Mouse (Mus musculus): Measurements from ENCODE around the gene Ccdc93. TPM values are rescaled to one million over a fixed set of nuclear protein-coding genes. Genes with fewer than 3 reads are reported as not detected.

Gene Ccdc93
- total RNA-seq, 4 experiments from 2014 or later = 12.9 to 16.1 (median 14.4) TPM

GRCm38 (mm10) chr1:121447216-121447615, 16.4 kb downstream of the Ccdc93 start:
- no peak for DNase-seq (ENCODE audit: low spot score)

DNA sequence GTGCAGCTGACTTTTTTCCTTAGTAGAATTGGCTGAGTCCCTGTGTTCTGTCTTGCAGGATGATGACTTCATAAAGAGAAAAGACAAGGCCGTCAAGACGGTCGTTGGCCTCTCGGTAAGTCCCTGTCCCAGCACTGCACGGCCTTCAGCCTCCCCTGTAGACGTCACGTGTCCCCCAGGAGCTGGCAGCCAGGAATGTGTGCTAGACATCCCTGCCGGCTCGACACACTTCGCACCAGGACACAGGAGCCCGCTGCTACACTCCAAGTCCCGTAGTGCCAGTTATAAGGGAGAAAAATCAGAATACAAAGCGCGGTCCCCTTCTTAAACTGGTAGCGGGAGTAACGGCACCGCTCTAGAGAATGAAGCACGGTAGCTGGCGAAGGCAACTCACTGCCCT, 17.3 kb downstream of the Ccdc93 start:
- DNase-seq (ENCODE audit: low spot score) = no peak

DNA sequence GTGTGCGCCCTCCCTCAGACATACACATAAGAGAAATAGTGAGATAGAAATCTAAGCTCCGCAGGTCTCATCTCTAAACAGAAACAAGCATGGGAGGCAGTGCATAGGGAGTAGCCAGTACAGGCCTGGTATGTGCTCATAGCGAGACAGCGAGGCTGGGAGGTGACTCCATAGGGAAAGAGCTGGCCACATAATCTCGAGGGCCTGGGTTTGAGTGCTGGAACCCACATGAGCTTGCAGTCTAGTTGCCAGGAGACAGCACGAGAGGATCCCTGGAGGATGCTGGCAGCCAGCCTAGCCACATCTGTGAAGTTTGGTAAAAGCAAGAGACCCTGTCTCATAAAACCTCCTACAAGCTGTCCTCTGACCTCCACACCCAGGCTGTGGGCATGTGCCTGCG, 20.2 kb downstream of the Ccdc93 start:
- no peak for DNase-seq (ENCODE audit: low spot score)

- no peak for DNase-seq (ENCODE audit: low spot score)
Measured at GRCm38 (mm10) chr1:121452498-121452897, 21.6 kb downstream of the Ccdc93 start.

GRCm38 (mm10) chr1:121453053-121453452, 22.2 kb downstream of the Ccdc93 start:
- DNase-seq (ENCODE audit: low spot score) = no peak

DNA sequence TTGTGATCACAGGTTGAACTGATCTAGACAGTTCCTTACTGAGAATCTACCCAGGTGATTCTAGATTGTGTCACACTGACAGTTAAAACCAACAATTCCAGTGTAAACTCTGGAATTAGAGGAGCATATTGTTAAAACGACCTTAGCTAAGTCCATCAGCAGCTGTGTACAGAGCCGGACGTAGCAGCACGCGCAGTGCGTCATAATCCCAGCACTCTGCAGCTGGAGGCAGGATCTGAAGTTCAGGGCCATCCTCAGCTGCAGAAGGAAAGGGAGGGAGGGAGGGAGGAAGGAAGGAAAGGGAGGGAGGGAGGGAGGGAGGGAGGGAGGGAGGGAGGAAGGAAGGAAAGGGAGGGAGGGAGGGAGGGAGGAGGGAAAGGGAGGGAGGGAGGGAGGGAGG, 24.1 kb downstream of the Ccdc93 start:
- DNase-seq (ENCODE audit: low spot score) = no peak

GRCm38 (mm10) chr1:121460077-121460476, 29.2 kb downstream of the Ccdc93 start:
- no peak for DNase-seq (ENCODE audit: low spot score)

DNA sequence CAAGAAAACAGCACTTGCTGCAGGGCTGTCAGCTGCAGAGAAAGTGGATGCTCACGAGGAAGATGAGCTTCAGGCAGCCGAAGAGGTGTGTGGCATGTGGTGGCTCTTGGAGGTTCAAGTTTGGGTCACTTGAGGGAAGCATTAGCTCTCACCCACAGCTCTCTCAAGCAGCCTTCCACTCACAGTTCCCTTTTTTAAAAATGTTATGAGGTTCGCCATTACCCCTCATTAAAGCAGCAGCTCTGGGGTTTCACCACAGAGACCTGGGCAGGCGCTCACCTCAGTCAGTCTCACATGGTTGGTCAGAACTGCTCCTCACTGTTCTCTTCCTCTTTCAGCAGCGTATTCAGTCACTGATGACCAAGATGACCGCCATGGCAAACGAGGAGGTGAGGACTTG, 31.0 kb downstream of the Ccdc93 start:
- DNase-seq (ENCODE audit: low spot score) = no peak

- no peak for DNase-seq (ENCODE audit: low spot score)
Measured at GRCm38 (mm10) chr1:121462643-121463042, 31.8 kb downstream of the Ccdc93 start.

GRCm38 (mm10) chr1:121463806-121464205, 33.0 kb downstream of the Ccdc93 start:
- no peak for DNase-seq (ENCODE audit: low spot score)

- no peak for DNase-seq (ENCODE audit: low spot score)
Measured at GRCm38 (mm10) chr1:121466276-121466675, 35.4 kb downstream of the Ccdc93 start.

DNA sequence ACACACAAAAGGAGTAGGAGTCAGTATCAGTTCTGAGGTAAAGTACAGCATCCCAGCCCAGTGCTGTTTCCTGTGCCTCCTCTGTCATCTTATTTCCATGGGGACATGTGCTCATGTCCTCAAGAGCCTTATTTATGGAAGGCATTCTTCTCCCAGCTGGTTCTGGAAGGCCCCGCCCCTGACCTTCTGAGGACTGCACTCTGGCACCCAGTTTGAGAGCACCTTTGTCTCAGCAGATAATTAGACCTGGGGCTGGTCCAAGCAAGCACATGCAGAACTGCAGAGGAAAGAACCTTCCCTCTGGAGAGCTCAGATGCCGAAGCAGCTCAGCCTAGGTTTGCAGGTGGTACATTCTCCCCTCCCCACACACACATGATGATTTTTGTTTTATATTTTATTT, 37.4 kb downstream of the Ccdc93 start:
- DNase-seq (ENCODE audit: low spot score) = no peak

GRCm38 (mm10) chr1:121471503-121471902, 40.7 kb downstream of the Ccdc93 start:
- no peak for DNase-seq (ENCODE audit: low spot score)

- no peak for DNase-seq (ENCODE audit: low spot score)
Measured at GRCm38 (mm10) chr1:121477716-121478115, 46.9 kb downstream of the Ccdc93 start.

GRCm38 (mm10) chr1:121478284-121478980, 47.6 kb downstream of the Ccdc93 start:
- DNase-seq (ENCODE audit: low spot score) = no peak

GRCm38 (mm10) chr1:121479403-121479802, 48.6 kb downstream of the Ccdc93 start:
- no peak for DNase-seq (ENCODE audit: low spot score)

DNA sequence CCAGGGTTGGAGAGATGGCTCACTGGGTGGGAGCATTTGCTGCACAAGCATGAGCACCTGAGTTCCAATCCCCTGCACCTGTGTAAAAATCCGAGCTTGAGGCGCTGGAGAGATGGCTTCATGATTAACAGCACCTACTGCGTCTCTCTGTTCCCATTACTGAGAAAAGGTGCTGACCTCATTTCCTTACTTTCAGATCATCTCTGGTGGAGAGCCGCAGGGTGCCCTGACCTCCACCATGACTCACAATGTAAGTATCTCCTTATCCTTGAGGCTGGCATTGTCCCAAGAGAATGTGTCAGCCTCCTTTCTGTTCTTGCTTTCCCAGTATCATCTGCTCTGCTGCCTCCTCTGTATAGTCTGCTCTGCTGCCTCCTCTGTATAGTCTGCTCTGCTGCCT, 52.2 kb downstream of the Ccdc93 start:
- DNase-seq (ENCODE audit: low spot score) = no peak

GRCm38 (mm10) chr1:121486803-121487202, 56.0 kb downstream of the Ccdc93 start:
- no peak for DNase-seq (ENCODE audit: low spot score)

DNA sequence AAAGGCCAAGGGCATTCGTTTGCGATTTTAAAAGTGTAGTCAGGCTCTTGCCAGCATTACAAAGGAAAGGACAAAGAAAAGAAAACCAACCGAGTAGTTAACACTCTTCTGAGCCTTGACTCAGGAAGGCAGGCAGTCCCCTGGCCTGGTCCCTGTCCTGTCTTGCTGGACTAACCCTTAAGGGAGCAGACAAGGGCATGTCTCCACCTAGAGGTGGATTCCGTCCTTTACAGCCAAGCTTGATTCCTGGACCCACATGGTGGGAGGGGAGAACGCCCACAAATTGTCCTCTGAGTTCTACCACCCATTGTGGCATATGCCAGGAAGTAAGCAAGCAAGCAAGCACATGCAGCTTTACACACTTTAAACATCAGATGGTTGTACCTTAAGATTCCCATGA, 59.4 kb downstream of the Ccdc93 start:
- no peak for DNase-seq (ENCODE audit: low spot score)

GRCm38 (mm10) chr1:121497093-121497492, 66.2 kb downstream of the Ccdc93 start:
- DNase-seq (ENCODE audit: low spot score) = no peak

DNA sequence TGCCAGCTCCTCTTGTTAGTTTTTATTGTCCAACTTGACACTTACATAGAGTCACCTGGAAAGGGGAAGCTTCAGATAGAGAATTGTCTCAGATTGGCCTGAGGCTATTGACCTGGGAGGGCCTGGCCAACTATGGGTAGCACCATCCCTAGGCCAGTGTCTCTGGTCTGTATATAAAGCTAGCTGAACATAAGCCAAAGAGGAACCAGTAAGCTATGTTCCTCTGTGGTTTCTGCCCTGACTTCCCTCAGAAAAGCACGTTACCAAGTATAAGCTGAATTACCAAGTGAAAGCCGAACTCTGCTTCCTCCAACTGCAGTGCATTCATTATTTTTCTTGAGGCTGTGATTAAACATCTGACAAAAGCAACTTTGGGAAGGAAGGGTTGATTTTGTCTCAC, 77.9 kb downstream of the Ccdc93 start:
- no peak for DNase-seq (ENCODE audit: low spot score)

DNA sequence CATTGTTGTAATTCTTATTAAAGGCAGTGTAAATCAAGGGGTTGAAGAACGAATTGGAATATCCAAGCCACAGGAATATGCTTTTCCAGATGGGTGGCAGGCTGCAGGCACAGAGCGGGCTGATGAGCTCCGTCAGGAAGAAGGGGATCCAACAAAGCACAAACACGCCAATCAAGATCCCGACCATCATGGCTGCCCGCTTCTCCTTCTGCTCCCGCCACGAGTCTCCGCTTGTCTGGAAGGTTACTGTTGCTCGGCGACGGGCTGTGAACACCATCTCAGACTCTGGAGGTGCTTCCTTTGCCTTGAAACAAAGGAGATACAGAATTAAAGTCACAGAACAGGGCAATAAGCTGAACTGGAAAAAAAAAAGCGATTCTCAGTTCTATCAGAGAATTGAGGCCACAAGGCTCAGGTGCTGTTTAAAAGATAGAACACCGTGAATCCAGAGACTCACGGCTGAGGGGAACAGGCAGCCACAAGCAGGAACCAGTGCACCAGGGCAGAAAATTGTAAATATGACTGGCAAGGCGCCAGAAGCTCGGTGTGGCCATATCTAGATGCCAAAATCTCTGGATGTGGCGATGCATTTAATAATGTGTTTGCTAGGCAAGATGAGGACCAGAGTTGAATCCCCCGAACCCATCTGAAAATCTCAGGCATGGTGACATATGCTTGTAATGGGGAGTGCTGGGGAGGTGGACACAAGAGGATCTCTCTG, 79.7 kb downstream of the Ccdc93 start:
- DNase-seq (ENCODE audit: low spot score) = no peak

DNA sequence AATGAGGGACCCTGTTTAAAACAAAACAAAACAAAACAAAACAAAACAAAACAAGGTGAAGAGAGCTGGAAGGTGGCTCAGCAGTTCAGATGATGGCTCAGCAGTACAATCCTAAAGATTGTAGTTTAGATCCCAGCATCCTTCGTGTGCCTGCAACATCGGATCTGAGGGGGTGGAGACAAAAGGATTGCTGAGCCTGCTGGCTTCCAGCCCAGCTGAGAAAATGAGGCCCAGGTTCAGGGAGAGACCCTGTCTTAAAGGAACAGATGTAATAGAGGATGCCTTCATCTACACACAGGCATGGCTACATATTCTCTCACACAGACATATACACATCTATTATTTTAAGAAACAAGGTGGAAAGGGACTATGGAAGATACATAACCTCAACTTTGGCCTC, 80.3 kb downstream of the Ccdc93 start:
- no peak for DNase-seq (ENCODE audit: low spot score)

Measured in heart, adult 8-10 months (tissue).